Mouse (Mus musculus) spleen, adult 12 weeks (tissue): Measurements from ENCODE around the gene Slc16a4.

Experiments used
- DNase-seq: peaks from one replicate; pipeline ENCODE4 v3.0.0; 2022; ENCODE audit warnings: low spot score

The Slc16a4 gene

DNA sequence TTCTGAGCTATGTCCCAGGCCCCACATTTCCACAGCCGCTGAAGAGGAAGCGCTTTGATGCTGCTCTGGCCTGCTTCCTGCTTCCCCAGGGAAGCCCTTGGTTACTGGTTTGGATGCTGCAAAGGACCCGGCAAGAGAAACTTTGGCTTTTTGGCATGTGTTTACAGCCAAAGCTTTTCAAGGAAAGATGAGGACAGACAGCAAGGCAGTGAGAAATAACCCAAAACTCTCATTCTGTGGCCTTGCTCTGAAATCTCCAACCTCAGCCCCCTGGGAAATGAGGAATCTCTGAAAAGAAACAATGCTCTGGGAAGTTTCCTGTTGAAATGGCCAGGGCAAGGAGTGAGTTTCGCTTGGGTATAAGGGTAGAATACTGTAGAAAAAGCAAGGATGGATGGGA is 69.3 kb downstream of the Slc16a4 start:
- no peak for DNase-seq
